Mouse (Mus musculus): ENCODE measurements around the gene Mdm2.

The Mdm2 gene

GRCm38 (mm10) chr10:117698313-117699138 is 12.0 kb downstream of the Mdm2 start:
- DNase-seq (ENCODE audit: low read depth in 1 of 2, low spot score in 2 of 2) = no peak

GRCm38 (mm10) chr10:117697561-117698115 is 12.9 kb downstream of the Mdm2 start:
- DNase-seq (ENCODE audit: low read depth in 1 of 2, low spot score in 2 of 2) = no peak

- DNase-seq (ENCODE audit: low read depth in 1 of 2, low spot score in 2 of 2) = no peak
These were observed 13.6 kb downstream of the Mdm2 start for GRCm38 (mm10) chr10:117696827-117697560.

GRCm38 (mm10) chr10:117696021-117696826 is 14.3 kb downstream of the Mdm2 start:
- DNase-seq (ENCODE audit: low read depth in 1 of 2, low spot score in 2 of 2) = no peak

- DNase-seq (ENCODE audit: low read depth in 1 of 2, low spot score in 2 of 2) = no peak
These were observed 15.0 kb downstream of the Mdm2 start for GRCm38 (mm10) chr10:117695605-117696004.

- no peak for DNase-seq (ENCODE audit: low read depth in 1 of 2, low spot score in 2 of 2)
These were observed 15.5 kb downstream of the Mdm2 start for GRCm38 (mm10) chr10:117695027-117695426.

- DNase-seq (ENCODE audit: low read depth in 1 of 2, low spot score in 2 of 2) = no peak
These were observed 16.2 kb downstream of the Mdm2 start for GRCm38 (mm10) chr10:117694255-117694953.

GRCm38 (mm10) chr10:117692953-117693352 is 17.6 kb downstream of the Mdm2 start:
- DNase-seq (ENCODE audit: low read depth in 1 of 2, low spot score in 2 of 2) = no peak

GRCm38 (mm10) chr10:117692173-117692572 is 18.4 kb downstream of the Mdm2 start:
- no peak for DNase-seq (ENCODE audit: low read depth in 1 of 2, low spot score in 2 of 2)

GRCm38 (mm10) chr10:117691389-117691968 is 19.1 kb downstream of the Mdm2 start:
- no peak for DNase-seq (ENCODE audit: low read depth in 1 of 2, low spot score in 2 of 2)

- DNase-seq (ENCODE audit: low read depth in 1 of 2, low spot score in 2 of 2) = no peak
These were observed 19.7 kb downstream of the Mdm2 start for GRCm38 (mm10) chr10:117690770-117691296.

GRCm38 (mm10) chr10:117690101-117690352 is 20.5 kb downstream of the Mdm2 start:
- no peak for DNase-seq (ENCODE audit: low read depth in 1 of 2, low spot score in 2 of 2)

GRCm38 (mm10) chr10:117689297-117690100 is 21.1 kb downstream of the Mdm2 start:
- no peak for DNase-seq (ENCODE audit: low read depth in 1 of 2, low spot score in 2 of 2)

GRCm38 (mm10) chr10:117688204-117689151 is 22.1 kb downstream of the Mdm2 start:
- no peak for DNase-seq (ENCODE audit: low read depth in 1 of 2, low spot score in 2 of 2)

- no peak for DNase-seq (ENCODE audit: low read depth in 1 of 2, low spot score in 2 of 2)
These were observed 23.0 kb downstream of the Mdm2 start for GRCm38 (mm10) chr10:117687577-117687976.

- no peak for DNase-seq (ENCODE audit: low read depth in 1 of 2, low spot score in 2 of 2)
These were observed 23.5 kb downstream of the Mdm2 start for GRCm38 (mm10) chr10:117687018-117687417.

GRCm38 (mm10) chr10:117685849-117686591 is 24.5 kb downstream of the Mdm2 start:
- no peak for DNase-seq (ENCODE audit: low read depth in 1 of 2, low spot score in 2 of 2)
